Mouse (Mus musculus) intestine, embryonic 15.5 days (tissue): Measurements from ENCODE around the gene Foxo3. TPM values are rescaled to one million over a fixed set of nuclear protein-coding genes. Genes with fewer than 3 reads are reported as not detected.

ENCODE experiments used
- ATAC-seq: fragments of 200-750 bp; cut with Nextera tagmentation; 2 replicates; pipeline ENCODE4 v1.8.0; 2017; ENCODE audit warnings: moderate TSS enrichment, moderate library complexity
- H3K27ac ChIP-seq: fragments of 300-500 bp; sonication (generic); 2 replicates; pipeline ENCODE4 v1.5.1; 2015; ENCODE audit warnings: mild to moderate bottlenecking, inconsistent platforms
- H3K27me3 ChIP-seq: fragments of 300-500 bp; sonication (generic); replicated peaks from 2 replicates; pipeline ENCODE4 v1.6.1; 2015; ENCODE audit warnings: inconsistent platforms
- H3K36me3 ChIP-seq: fragments of 300-500 bp; sonication (generic); 2 replicates; pipeline ENCODE4 v1.6.1; 2015; ENCODE audit warnings: inconsistent platforms
- H3K4me1 ChIP-seq: fragments of 300-500 bp; sonication (generic); replicated peaks from 2 replicates; pipeline ENCODE4 v1.6.1; 2015; ENCODE audit warnings: inconsistent platforms
- H3K4me2 ChIP-seq: fragments of 300-500 bp; sonication (generic); replicated peaks from 2 replicates; pipeline ENCODE4 v1.6.1; 2015; ENCODE audit warnings: mild to moderate bottlenecking, inconsistent platforms
- H3K4me3 ChIP-seq: fragments of 300-500 bp; sonication (generic); replicated peaks from 2 replicates; pipeline ENCODE4 v1.5.1; 2015; ENCODE audit warnings: inconsistent platforms
- H3K9ac ChIP-seq: fragments of 300-500 bp; sonication (generic); 2 replicates; pipeline ENCODE4 v1.6.1; 2015; ENCODE audit warnings: inconsistent platforms
- H3K9me3 ChIP-seq: fragments of 300-500 bp; sonication (generic); 2 replicates; pipeline ENCODE4 v1.6.1; 2016; ENCODE audit warnings: inconsistent platforms
- WGBS: fragments of 180-500 bp; shearing (Covaris S2); methylation state at CpG from one replicate; pipeline ENCODE4 v1.1.7; 2015; 5-methylcytosine and 5-hydroxymethylcytosine counted together
- polyA plus RNA-seq: library from polyadenylated mRNA; unstranded; fragments of >200 nt; fragmentation: Nextera tagmentation; extraction: Ambion mirVana; gene quantifications from 2 replicates; pipeline ENCODE4 v1.2.1, GENCODE M21; 2015

Foxo3 gene
- polyA plus RNA-seq, 1 experiment from 2014 or later = 7.6 TPM

DNA sequence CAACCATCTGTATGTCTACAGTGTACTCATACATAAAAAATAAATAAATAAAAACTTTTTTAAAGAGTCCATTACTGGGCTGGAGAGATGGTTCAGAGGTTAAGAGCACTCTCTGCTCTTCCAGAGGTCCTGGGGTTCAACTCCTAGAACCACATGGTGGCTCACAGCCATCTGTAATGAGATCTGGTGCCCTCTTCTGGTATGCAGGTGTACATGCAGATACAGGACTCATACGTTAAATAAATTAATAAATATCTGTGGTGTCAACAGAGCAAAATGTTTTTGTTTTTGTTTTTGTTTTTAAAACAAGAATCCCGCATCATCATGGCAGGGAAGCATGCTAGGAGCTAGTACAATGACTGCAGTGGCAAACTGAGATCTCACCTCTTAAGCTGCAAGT lies 20.6 kb upstream of the Foxo3 start:
- H3K9ac ChIP-seq = no peak overlapping the region
- H3K36me3 ChIP-seq = no peaks in the 10 kb centered on the region
- H3K4me3 ChIP-seq = no peak overlapping the region
- no peaks in the 10 kb centered on the region for H3K9me3 ChIP-seq
- H3K4me2 ChIP-seq = no peak overlapping the region
- H3K27me3 ChIP-seq = no peaks in the 10 kb centered on the region
- WGBS = 81% methylated on average over 2 of the region's 2 CpGs
- ATAC-seq = no peak
- H3K27ac ChIP-seq = no peak overlapping the region
- H3K4me1 ChIP-seq = no peaks in the 10 kb centered on the region

DNA sequence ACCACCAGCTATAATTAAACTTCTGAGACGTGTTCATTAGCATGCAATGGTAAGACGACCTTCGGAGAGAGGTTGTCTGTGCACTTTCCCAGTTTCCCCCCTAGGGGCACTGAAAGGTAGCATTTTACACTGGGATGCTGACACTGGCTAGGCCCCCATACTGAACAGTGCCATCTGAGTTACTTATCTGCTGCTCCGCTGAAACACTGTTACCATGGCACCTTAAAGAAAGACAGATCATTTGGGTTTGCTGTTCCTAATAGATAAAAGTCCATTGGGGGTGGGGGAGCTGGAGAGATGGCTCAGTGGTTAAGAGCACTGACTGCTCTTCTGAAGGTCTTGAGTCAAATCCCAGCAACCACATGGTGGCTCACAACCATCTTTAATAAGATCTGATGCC lies 20.0 kb upstream of the Foxo3 start:
- H3K27me3 ChIP-seq = no peaks in the 10 kb centered on the region
- no peaks in the 10 kb centered on the region for H3K36me3 ChIP-seq
- no peak for ATAC-seq
- no peak overlapping the region for H3K4me3 ChIP-seq
- H3K4me2 ChIP-seq = no peak overlapping the region
- H3K9ac ChIP-seq = no peak overlapping the region
- no peak overlapping the region for H3K27ac ChIP-seq
- WGBS = 71% methylated on average over 4 of the region's 4 CpGs
- H3K9me3 ChIP-seq = no peaks in the 10 kb centered on the region
- H3K4me1 ChIP-seq = no peaks in the 10 kb centered on the region

DNA sequence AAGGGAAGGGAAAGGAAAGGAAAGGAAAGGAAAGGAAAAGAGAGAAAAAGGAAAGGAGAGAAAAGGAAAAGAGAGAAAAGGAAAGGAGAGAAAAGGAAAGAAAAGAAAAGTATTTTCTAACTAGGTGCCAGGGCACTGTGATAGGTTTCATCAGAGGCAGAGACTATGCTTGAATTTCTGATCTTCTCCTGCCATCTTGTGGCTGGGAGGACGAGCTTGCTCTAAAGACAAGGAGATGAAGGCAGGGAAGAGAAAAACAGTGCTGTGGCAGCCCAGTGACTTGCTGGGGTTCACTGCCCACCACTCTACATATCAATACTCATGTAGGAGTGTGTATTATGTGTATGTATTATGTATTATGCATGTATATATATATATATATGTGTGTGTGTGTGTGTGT lies 18.5 kb upstream of the Foxo3 start:
- Histone ChIP-seq H3K27ac (no peak overlapping the region), H3K36me3 (no peaks in the 10 kb centered on the region), H3K4me2 (no peak overlapping the region), H3K9ac (no peak overlapping the region), H3K4me3 (no peak overlapping the region), H3K4me1 (no peaks in the 10 kb centered on the region), H3K27me3 (no peaks in the 10 kb centered on the region), H3K9me3 (no peaks in the 10 kb centered on the region)
- ATAC-seq = no peak
- WGBS = 6% methylated on average over 1 of the region's 1 CpGs

DNA sequence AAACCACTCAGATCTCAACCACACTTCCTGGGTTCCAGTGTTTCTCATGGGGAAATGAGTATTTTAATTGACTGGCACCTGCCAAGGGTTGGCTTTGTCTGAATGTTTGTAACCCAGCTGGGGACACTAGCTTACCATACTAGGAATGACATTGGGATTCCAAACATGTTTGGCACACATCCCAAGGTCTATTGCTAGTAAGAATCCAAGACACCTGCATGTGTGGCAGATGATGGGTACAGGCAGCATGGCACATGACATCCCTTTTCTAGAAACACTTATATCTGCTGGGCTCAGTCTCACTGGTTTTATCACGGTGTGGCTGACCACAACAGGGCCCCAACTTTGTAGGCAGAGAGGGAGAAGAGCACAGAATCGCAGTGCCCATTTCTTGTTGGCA lies 17.8 kb upstream of the Foxo3 start:
- WGBS = 69% methylated on average over 2 of the region's 2 CpGs
- no peak overlapping the region for H3K4me2 ChIP-seq
- H3K4me1 ChIP-seq = no peaks in the 10 kb centered on the region
- H3K36me3 ChIP-seq = no peaks in the 10 kb centered on the region
- H3K9me3 ChIP-seq = no peaks in the 10 kb centered on the region
- no peak for ATAC-seq
- no peak overlapping the region for H3K4me3 ChIP-seq
- H3K9ac ChIP-seq = no peak overlapping the region
- H3K27me3 ChIP-seq = no peaks in the 10 kb centered on the region
- H3K27ac ChIP-seq = no peak overlapping the region

DNA sequence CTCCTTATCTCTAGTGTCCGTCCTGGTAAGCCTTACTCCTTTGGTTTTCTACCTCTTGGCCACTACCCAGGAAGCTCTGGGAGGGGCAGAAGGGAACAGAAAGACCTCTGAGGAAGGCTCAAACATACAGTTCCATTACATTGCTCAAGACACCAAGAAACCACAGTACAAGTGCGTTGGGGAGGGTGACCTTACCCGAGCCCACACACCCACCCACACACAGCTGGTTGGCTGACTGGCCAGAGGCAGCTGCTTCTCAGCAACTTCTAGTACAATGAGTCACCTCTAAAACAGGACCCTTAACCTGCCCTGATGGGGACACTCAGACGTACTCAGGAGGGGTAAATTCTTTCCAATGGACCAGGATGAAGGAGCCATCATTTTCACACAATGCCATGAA lies 17.3 kb upstream of the Foxo3 start:
- 66% methylated on average over 4 of the region's 4 CpGs for WGBS
- no peak for ATAC-seq
- Histone ChIP-seq H3K4me1 (no peaks in the 10 kb centered on the region), H3K36me3 (no peaks in the 10 kb centered on the region), H3K4me2 (no peak overlapping the region), H3K27me3 (no peaks in the 10 kb centered on the region), H3K9ac (no peak overlapping the region), H3K4me3 (no peak overlapping the region), H3K9me3 (no peaks in the 10 kb centered on the region), H3K27ac (no peak overlapping the region)

DNA sequence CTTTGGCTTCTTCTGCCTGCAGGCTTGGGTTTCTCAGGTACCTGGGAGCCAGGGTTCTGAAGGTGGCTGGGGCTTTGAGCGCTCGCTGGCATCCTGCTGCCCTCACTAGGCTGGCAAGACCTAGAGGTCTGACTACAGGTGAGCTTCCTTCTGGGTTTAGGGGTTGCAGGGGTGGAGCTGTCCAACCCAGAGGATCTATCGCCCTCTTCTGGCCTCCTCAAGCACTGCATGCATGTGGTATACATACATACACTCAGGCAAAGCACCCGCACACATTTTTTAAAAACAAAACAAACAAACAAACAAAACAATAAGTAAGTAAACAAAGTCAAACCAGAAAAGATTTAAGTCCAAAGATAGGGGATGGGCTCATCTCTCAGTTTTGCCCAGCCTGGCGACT lies 14.8 kb upstream of the Foxo3 start:
- H3K9me3 ChIP-seq = no peaks in the 10 kb centered on the region
- 61% methylated on average over 5 of the region's 5 CpGs for WGBS
- H3K36me3 ChIP-seq = no peaks in the 10 kb centered on the region
- H3K9ac ChIP-seq = no peak overlapping the region
- ATAC-seq = no peak
- no peaks in the 10 kb centered on the region for H3K4me1 ChIP-seq
- H3K4me2 ChIP-seq = no peak overlapping the region
- H3K27me3 ChIP-seq = no peaks in the 10 kb centered on the region
- H3K4me3 ChIP-seq = no peak overlapping the region
- H3K27ac ChIP-seq = no peak overlapping the region

DNA sequence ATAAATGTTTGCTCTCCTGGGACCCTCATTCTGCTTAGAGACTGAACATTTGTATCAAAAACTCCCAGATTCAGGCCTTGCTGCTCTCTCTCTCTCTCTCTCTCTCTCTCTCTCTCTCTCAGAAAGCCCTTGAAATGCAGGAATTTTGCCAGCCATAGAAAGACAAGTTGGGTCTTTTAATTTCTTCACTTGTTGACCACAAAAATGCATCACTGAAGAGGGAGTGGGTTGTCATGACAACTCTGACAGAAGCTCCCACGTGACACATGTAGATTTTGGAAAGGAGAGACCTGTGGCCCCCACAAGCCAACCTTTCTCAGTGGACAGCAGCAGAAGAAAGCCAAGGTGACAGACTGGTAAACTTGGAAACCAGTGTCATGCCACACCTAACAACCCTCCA lies 11.1 kb upstream of the Foxo3 start:
- WGBS = 52% methylated on average over 1 of the region's 1 CpGs
- no peak overlapping the region for H3K4me3 ChIP-seq
- H3K27ac ChIP-seq = no peak overlapping the region
- H3K9ac ChIP-seq = no peak overlapping the region
- no peaks in the 10 kb centered on the region for H3K27me3 ChIP-seq
- no peaks in the 10 kb centered on the region for H3K4me1 ChIP-seq
- no peaks in the 10 kb centered on the region for H3K9me3 ChIP-seq
- H3K36me3 ChIP-seq = no peaks in the 10 kb centered on the region
- no peak overlapping the region for H3K4me2 ChIP-seq
- ATAC-seq = no peak

DNA sequence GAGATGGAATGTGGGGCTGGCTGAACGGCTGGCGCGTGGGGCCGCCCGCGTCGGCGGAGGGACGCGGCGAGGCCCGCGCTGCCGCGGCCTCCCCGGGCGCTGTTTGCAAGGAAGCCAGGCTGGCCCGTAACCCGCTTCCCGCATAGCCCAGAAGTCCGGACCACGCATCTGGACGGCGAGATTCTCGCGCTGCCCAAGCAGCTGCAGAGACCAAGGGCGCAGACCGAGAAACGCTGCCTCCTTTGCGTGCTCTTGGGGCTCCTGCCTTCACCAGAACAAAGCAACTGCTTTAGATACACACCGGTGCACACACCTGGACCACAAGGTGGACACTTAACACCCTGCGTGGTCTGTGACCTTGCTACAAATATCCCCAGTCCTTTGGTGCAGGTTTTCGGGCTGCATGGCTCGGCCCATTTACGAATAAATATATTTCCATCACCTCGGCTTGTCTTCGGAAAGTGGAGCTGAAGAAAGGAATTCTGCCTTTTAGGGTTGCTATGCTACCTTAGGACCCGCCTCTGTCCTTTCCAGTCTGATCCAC lies 1.8 kb upstream of the Foxo3 start:
- H3K4me2 ChIP-seq = peak overlapping the region; percentile 94
- H3K9ac ChIP-seq = peak overlapping the region; percentile 61
- peak; percentile 1 for ATAC-seq
- H3K9me3 ChIP-seq = no peaks in the 10 kb centered on the region
- under 1% methylated on average over 38 of the region's 38 CpGs for WGBS
- H3K27ac ChIP-seq = peak overlapping the region; percentile 97
- peaks cover 22% of the 10 kb centered on the region for H3K4me1 ChIP-seq
- no peaks in the 10 kb centered on the region for H3K27me3 ChIP-seq
- no peaks in the 10 kb centered on the region for H3K36me3 ChIP-seq
- peak overlapping the region; percentile 72 for H3K4me3 ChIP-seq

DNA sequence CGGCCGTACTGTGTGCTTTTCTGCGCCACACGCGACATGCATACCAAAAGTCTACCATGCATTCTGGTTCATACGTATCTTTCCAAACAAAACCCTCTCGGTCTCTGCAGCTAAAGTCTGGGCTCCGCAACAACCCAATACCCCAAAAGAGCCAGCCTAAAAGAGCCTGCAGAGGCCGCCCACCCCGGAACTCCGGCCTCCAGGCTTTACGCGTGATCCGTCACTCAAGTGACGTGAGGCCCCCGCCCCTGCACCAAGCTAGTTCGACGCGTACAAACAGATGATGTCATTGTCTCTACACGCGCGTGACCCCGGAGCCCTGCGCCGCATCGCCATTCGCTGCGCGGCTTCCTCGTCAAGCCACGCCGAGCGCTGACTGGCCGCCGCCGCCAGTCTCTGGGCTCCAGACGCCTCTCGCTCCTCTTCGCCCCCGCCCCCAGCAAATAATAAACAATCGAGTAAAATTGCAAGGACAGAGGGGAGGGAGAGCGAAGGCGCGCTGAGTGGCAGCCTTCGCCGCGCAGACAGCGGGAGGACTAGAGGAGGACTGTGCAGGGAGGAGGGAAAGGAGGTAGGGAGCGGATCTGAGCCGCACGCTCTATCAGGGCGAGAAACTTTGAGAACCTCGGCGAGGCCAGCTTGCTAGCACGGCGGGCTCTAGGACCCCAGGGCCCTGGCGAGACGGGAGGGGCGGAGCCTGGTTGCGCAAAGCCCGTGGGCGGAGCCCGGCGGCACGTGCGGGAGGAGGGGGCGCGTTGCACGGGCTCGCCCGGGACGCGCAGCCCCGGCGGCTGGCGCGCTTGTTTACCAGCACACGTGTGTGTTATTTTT lies 1.1 kb upstream of the Foxo3 start:
- under 1% methylated on average over 78 of the region's 78 CpGs for WGBS
- peak overlapping the region; percentile 83 for H3K9ac ChIP-seq
- H3K4me2 ChIP-seq = peak overlapping the region; percentile 94
- no peaks in the 10 kb centered on the region for H3K36me3 ChIP-seq
- H3K4me1 ChIP-seq = peaks cover 23% of the 10 kb centered on the region
- peak overlapping the region; percentile 98 for H3K27ac ChIP-seq
- no peaks in the 10 kb centered on the region for H3K27me3 ChIP-seq
- H3K9me3 ChIP-seq = no peaks in the 10 kb centered on the region
- peak; percentile 90 for ATAC-seq
- peak overlapping the region; percentile 72 for H3K4me3 ChIP-seq

DNA sequence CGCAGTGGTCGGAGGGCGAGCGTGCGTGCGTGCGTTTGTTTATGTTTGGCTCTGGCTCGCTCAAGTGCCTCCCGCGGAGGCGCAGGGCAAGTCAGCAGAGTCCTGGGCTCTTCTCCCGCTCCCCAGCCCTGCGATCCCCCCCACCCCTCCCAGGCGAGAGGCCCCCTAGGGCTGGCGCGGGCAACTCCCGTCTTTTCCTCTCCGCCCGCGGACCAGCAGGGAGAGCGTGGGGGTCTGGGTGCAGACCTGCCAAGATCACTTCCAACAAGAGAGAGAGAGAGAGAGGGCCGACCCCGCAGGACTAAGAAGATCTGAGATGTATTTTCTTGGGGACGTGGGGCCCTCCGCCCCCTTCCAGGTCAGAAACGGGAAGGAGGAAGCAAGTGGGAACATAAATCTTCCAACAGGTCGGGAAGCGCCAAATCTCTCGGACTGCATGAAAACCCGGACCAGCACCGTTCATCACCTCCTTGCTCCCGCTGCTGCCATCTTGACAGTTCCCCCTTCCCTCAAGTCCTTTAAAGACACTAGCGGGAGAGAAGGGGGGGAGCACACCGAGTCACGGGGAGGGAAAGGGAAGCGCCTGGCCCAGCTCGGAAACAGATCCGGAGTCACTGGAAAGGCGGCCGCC lies 569 bp downstream of the Foxo3 start:
- WGBS = under 1% methylated on average over 39 of the region's 40 CpGs
- H3K27me3 ChIP-seq = no peaks in the 10 kb centered on the region

DNA sequence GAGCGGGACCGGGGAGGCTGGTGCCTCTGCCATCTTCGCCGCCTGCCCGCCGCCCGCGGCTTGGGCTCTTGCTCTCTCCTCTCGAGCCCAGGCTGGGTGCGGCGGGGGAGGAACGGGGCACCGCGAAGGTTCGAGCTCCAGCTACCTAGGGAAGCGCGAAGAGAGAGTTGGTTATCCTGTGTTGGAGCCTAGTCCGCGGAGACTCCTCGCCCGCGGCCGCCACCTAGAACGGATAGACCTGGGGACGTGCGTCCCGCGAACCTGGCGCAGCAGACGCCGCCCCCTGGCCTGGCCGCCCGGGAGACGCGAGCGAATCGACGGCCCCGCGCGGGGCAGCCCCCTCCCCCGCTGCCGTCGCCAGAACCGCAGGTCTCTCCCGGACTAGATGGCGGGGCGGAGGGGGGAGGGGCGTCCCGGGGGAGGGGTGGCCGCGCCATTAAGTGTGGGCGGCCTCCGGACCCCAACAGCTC lies 1.1 kb downstream of the Foxo3 start:
- Histone ChIP-seq H3K4me2 (peak overlapping the region; percentile 94), H3K36me3 (no peaks in the 10 kb centered on the region), H3K27me3 (no peaks in the 10 kb centered on the region), H3K27ac (peak overlapping the region; percentile 98), H3K4me1 (peaks cover 39% of the 10 kb centered on the region), H3K9ac (peak overlapping the region; percentile 83), H3K4me3 (peak overlapping the region; percentile 72), H3K9me3 (no peaks in the 10 kb centered on the region)
- under 1% methylated on average over 49 of the region's 54 CpGs for WGBS
- no peak for ATAC-seq

More for the DNA sequence above, 569 bp downstream of the Foxo3 start:
- 0 out of 2 replicates have a peak, but pooled peaks have one; percentile 1 for ATAC-seq
- Histone ChIP-seq H3K36me3 (no peaks in the 10 kb centered on the region), H3K4me3 (peak overlapping the region; percentile 72), H3K9ac (peak overlapping the region; percentile 83), H3K4me1 (peaks cover 39% of the 10 kb centered on the region), H3K9me3 (no peaks in the 10 kb centered on the region), H3K27ac (peak overlapping the region; percentile 98), H3K4me2 (peak overlapping the region; percentile 94)

DNA sequence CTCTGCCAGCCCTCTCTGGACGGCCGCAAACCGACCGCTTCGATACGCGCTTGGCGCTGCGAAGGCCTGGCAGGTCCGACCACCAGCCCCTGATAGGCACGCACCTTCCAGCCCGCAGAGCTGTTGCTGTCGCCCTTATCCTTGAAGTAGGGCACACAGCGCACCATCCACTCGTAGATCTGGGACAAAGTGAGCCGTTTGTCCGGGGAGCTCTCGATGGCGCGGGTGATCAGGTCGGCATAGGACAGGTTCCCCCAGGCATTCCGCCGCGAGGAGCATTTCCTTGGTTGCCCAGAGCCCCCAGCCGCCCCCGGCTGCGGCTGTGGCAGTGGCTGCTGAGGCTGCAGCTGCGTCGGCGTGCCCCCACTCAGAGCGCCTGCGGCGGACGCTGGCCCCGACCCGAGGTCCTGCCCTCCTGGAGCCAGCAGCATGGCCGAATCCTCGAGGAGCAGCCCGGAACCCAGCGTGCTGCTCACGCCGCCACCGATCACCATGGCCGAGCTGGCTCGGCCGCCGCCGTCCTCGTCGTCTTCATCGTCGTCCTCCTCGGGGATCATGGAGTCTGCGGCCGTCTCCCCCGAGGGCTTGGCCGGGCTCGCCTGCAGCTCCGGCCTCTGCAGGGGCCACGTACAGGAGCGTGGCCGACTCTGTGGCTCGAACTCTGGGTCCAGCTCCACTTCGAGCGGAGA lies 1.7 kb downstream of the Foxo3 start:
- WGBS = 4% methylated on average over 65 of the region's 65 CpGs
- ATAC-seq = no peak
- peak overlapping the region; percentile 94 for H3K4me2 ChIP-seq
- peak overlapping the region; percentile 83 for H3K9ac ChIP-seq
- no peaks in the 10 kb centered on the region for H3K36me3 ChIP-seq
- no peaks in the 10 kb centered on the region for H3K27me3 ChIP-seq
- no peaks in the 10 kb centered on the region for H3K9me3 ChIP-seq
- peak overlapping the region; percentile 98; the same call in 1 of the 2 replicates for H3K27ac ChIP-seq
- H3K4me3 ChIP-seq = peak overlapping the region; percentile 72
- peaks cover 42% of the 10 kb centered on the region for H3K4me1 ChIP-seq
